Mouse (Mus musculus) bone marrow, adult 2 months (tissue): ENCODE measurements around the gene Arid1b. TPM values are rescaled to one million over a fixed set of nuclear protein-coding genes. Genes with fewer than 3 reads are reported as not detected.

Experiments
- H3K27ac ChIP-seq: fragments of 200-500 bp; 2 replicates; pipeline ENCODE4 v1.5.1; 2012; ENCODE audit warnings: low read depth, mild to moderate bottlenecking, control low read depth, inconsistent platforms, low read length; ENCODE audit not compliant: control insufficient read depth, poor library complexity, insufficient read depth
- H3K4me1 ChIP-seq: fragments of 200-500 bp; 2 replicates; pipeline ENCODE4 v1.6.1; 2011; ENCODE audit warnings: low read length; ENCODE audit not compliant: control insufficient read depth, insufficient read depth
- H3K4me3 ChIP-seq: fragments of 200-500 bp; replicated peaks from 2 replicates; pipeline ENCODE3; 2011; ENCODE audit warnings: mild to moderate bottlenecking, low read depth, low read length, control low read depth; ENCODE audit not compliant: control insufficient read depth
- CTCF ChIP-seq: fragments of 200-500 bp; IDR thresholded peaks from 2 replicates; pipeline ENCODE4 v1.5.1; 2011; ENCODE audit warnings: low read length, control low read depth; ENCODE audit not compliant: control insufficient read depth, insufficient read depth
- POLR2A ChIP-seq: fragments of 200-500 bp; IDR thresholded peaks from 2 replicates; pipeline ENCODE4 v1.6.1; 2011; ENCODE audit warnings: low read depth, mild to moderate bottlenecking, control low read depth, low read length, borderline replicate concordance; ENCODE audit not compliant: control insufficient read depth
- WGBS: fragments of 180-500 bp; shearing (Covaris S2); methylation state at CpG from one replicate; pipeline ENCODE4 v1.1.7; 2018; 5-methylcytosine and 5-hydroxymethylcytosine counted together
- polyA plus RNA-seq: library from polyadenylated mRNA; stranded (reverse); fragments of >200 nt; gene quantifications from 2 replicates; pipeline ENCODE4 v1.2.4, GENCODE M21; 2011; ENCODE audit warnings: low replicate concordance; ENCODE audit not compliant: missing spikeins, insufficient read depth, insufficient read length

The Arid1b gene
- polyA plus RNA-seq, 1 experiment = 12.5 TPM

DNA sequence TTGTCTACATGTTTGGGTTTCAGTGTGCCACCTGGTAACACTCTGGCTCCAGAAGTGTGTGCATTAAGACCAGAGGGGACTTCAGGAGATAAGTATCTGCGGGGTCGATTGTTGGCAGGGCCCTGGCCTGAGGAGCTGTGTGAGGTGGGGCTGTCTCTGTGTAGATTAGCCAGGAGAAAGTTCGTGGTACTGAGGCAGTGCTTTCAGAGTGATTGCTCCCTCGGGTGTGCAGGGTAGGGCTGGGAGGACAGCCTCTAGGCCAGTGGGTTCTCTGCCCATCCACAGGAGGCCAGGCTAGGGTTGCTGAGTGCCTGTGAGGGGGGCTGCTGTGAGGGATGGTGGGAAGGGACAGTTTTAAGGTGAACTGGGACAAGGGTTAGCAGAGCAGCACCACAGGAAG lies 63.2 kb downstream of the Arid1b start:
- Histone ChIP-seq H3K27ac (no peak overlapping the region), H3K4me3 (no peak overlapping the region), H3K4me1 (peaks cover 3% of the 10 kb centered on the region; the same call in 1 of the 2 replicates)
- WGBS = 32% methylated on average over 4 of the region's 4 CpGs
- TF ChIP-seq POLR2A = no peak
- no peak for TF ChIP-seq CTCF

DNA sequence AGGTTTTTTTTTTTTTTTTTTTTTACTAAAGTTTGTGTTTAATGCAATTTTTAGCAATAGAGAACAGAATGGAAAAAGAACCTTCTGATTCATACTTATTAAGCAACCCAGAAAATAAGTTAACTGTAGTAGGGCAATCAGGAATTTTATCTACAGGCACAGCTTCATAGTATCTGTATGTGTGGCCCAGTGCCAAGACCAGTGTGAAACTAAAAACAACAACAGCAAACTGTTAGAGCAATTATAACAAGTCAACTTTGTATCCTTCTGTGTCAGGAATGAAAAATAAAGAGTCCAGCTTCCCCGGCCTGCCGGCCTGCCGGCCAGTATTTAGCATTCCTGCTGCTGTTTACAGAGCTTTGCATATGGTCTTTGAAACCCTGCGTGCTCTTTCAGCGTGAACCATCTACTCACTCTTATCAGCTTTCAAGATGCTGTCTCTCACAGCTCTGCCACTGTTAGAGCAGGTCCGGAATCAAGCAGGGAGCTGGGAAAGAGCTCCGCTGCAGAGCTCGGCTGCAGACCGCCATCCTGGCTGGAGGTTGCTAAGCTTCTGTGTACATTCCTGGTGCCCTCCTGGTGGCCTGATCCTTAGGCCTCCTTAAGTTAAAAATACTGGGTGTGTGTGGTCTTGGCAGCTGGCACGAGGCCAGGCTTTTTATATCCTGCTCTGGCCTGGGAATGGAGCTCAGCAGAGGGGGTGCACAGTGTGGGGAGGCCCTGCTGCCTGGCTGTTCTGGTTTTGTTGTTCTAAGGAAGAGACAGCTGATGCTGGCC lies 64.0 kb downstream of the Arid1b start:
- TF ChIP-seq POLR2A (no peak), CTCF (no peak)
- no peak overlapping the region for H3K27ac ChIP-seq
- no peak overlapping the region for H3K4me3 ChIP-seq
- WGBS = 56% methylated on average over 10 of the region's 10 CpGs
- peaks cover 3% of the 10 kb centered on the region; the same call in 1 of the 2 replicates for H3K4me1 ChIP-seq

DNA sequence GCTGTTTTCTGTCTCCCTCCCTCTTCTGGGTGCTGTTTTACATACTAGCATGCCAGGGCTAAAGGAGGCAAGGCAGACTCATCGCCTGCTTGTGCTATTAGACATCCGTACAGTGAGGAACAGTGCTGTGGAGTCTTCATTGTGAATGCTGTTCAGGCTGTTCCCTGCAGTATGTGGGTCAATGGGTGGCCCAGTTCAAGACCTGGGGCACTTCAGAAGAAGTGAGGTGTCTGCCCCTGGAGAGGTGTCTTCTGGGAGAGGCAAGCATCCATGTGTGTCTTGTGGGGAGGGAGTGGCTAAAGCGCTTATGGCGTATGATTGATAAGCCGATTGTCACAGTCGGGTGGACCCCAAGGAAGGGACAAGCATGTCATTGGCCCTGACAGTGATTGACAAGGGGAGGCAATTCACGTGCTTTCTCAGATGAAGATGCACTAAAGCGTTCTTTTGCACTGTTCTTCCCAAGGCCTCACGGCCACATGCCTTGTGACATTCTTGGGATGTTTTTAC lies 65.0 kb downstream of the Arid1b start:
- H3K4me3 ChIP-seq = no peak overlapping the region
- no peak for TF ChIP-seq CTCF
- TF ChIP-seq POLR2A = no peak
- H3K27ac ChIP-seq = no peak overlapping the region
- WGBS = 77% methylated on average over 9 of the region's 9 CpGs
- peaks cover 3% of the 10 kb centered on the region; the same call in 1 of the 2 replicates for H3K4me1 ChIP-seq

DNA sequence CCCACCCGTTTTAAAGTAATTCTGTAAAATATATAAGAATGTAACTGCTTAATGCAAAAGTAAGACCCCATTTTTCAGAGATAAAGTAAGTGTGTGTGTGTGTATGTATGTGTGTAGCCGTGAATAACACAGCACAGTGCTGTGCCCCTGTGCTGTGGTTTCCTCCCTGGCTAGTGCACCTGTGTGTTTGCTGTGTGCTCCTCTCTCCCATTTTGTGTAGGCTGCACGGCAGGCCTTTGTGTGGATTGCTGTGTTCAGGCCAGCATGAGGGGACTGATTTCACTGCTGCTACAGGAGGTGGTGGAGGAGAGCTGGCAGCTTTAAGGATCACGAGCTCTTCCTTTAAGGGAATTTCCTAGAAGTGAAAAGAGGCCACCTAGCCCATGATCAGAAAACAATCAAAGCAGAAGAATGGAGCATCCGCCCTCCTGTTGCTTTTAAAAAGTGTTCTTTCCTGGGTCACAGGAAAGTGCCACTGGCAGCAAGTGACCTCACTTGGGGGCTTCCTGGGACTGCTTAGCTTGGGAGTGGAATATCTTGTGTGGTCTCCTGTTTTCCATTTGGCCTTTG lies 66.5 kb downstream of the Arid1b start:
- 56% methylated on average over 5 of the region's 5 CpGs for WGBS
- peaks cover 3% of the 10 kb centered on the region; the same call in 1 of the 2 replicates for H3K4me1 ChIP-seq

DNA sequence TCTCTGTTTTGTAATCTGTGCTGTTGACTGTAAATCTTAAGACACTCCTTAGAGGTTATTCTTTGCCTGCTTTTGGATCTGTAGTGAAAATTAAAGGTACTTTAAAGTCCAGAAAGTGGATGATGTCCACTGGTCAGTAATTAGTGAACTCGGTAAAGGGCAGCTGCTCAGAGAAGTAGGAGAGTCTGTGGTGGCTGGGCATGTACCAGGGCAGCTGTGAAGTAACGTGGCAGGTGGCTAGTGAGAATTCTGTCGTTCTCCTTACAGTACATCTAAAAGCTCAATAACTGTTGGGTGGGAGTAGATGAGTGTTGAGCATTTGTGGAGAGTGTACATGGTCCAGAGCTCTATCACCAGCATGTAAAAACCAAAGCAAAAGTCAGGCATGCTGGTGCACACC lies 67.1 kb downstream of the Arid1b start:
- 73% methylated on average over 3 of the region's 3 CpGs for WGBS
- peaks cover 3% of the 10 kb centered on the region; the same call in 1 of the 2 replicates for H3K4me1 ChIP-seq
- no peak overlapping the region for H3K4me3 ChIP-seq
- no peak overlapping the region for H3K27ac ChIP-seq
- no peak for TF ChIP-seq CTCF
- no peak for TF ChIP-seq POLR2A

More for the DNA sequence above, 66.5 kb downstream of the Arid1b start:
- TF ChIP-seq POLR2A (no peak), CTCF (no peak)
- Histone ChIP-seq H3K27ac (no peak overlapping the region), H3K4me3 (no peak overlapping the region)

DNA sequence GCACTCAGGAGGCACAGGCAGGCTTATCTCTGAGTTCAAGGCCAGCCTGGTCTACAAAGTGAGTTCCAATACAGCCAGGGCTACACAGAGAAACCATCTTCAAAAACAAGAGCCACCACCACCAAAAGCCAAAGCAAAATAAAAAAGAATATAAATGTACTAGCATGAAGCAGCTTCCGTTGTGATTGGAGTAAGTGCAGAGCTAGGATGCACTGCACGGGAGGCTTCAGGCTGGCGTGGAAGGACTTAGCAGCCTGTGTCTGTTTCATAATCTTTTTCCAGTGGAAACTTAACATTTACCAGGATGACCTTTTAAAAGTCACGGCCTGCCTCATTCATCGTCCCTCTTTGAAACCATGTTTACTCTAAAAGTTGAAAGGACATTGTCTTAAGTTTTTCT lies 67.5 kb downstream of the Arid1b start:
- WGBS = 83% methylated on average over 5 of the region's 5 CpGs
- H3K27ac ChIP-seq = no peak overlapping the region
- TF ChIP-seq POLR2A (no peak), CTCF (no peak)
- H3K4me3 ChIP-seq = no peak overlapping the region
- H3K4me1 ChIP-seq = peaks cover 3% of the 10 kb centered on the region; the same call in 1 of the 2 replicates

DNA sequence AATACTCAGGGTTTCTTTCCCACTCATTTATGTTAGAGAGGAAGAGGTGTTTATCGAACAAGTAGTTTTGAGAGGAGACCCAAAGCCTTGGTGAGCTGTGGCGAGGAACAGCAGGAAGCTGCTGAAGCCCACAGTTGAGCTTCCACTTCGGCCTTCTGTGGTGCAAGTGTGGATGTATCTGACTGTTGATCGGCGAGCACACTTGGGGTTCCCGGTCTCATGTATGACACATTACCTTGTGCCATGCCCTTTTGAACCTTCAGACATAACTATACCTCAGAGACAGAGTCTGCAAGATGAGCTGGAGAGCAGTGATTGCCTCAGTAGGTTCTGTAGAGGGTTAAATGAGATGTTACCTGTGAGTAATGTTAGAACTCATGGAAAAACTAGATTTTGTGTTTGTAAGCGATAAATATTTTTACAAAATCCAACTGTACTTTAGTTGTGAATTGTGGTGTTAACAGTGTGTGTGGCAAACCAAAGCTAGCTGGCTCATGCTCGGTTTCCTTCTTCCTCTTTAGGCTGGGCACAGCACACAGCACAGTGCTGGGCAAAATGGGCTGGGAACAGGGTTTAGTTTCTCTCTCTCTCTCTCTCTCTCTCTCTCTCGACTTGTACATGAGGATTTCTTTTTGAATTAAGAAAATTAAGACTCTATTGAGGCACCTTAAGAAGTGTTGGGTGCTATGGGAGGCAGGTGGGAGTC lies 69.5 kb downstream of the Arid1b start:
- Histone ChIP-seq H3K4me1 (no peaks in the 10 kb centered on the region; the same call in 1 of the 2 replicates), H3K27ac (no peak overlapping the region), H3K4me3 (no peak overlapping the region)
- no peak for TF ChIP-seq POLR2A
- no peak for TF ChIP-seq CTCF
- WGBS = 14% methylated on average over 9 of the region's 9 CpGs

DNA sequence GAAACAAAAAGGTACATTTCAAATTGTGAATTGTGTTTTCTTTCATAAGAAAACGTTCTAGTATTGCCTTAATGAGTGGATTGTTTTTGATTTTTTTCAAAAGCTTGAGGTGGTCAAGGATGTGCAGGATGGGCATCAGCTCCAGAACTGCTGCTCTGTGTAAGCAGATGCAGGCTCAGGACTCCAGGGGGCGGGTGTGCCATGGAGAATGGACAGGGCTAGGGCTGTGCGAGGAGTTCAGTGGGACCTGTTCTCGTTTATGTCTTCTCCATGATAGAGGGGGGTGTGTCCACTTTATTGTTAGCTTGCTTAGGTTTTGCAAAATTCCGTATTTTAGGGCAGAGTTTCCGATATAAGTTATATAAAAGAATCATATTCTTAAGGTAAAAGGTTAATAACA lies 70.6 kb downstream of the Arid1b start:
- Histone ChIP-seq H3K4me3 (no peak overlapping the region), H3K27ac (no peak overlapping the region), H3K4me1 (no peaks in the 10 kb centered on the region; the same call in 1 of the 2 replicates)
- no peak for TF ChIP-seq POLR2A
- TF ChIP-seq CTCF = no peak
- WGBS = 76% methylated on average over 6 of the region's 6 CpGs
